Mouse (Mus musculus): Measurements from ENCODE around the gene Aldh1l1. TPM values are rescaled to one million over a fixed set of nuclear protein-coding genes. Genes with fewer than 3 reads are reported as not detected.

The Aldh1l1 gene
- polyA plus RNA-seq, 1 experiment from 2014 or later, result 38.6 TPM

- no peak for ATAC-seq (ENCODE audit: low read depth)
- 80% methylated on average over 19 of the region's 19 CpGs for WGBS
- Histone ChIP-seq H3K4me1 (replicated peaks) (peaks cover 10% of the 10 kb centered on the region; the same call in 1 of the 2 replicates), H3K27me3 (no peaks in the 10 kb centered on the region), H3K36me3 (no peaks in the 10 kb centered on the region), H3K4me2 (no peak overlapping the region), H3K4me3 (no peak overlapping the region), H3K9ac (no peak overlapping the region), H3K9me3 (no peaks in the 10 kb centered on the region), H3K27ac (replicated peaks) (no peak overlapping the region)
Observed at GRCm38 (mm10) chr6:90618821-90619636, 132.8 kb downstream of the Aldh1l1 start.

- no peaks in the 10 kb centered on the region for H3K36me3 ChIP-seq
- ATAC-seq (ENCODE audit: low read depth), result no peak
- no peaks in the 10 kb centered on the region for H3K9me3 ChIP-seq
- peaks cover 10% of the 10 kb centered on the region; the same call in 1 of the 2 replicates for H3K4me1 ChIP-seq (replicated peaks)
- no peaks in the 10 kb centered on the region for H3K27me3 ChIP-seq
- no peak overlapping the region for H3K4me2 ChIP-seq
- no peak overlapping the region for H3K9ac ChIP-seq
- no peak overlapping the region for H3K27ac ChIP-seq (replicated peaks)
- 79% methylated on average over 5 of the region's 5 CpGs for WGBS
- no peak overlapping the region for H3K4me3 ChIP-seq
Observed at GRCm38 (mm10) chr6:90619936-90620335, 133.7 kb downstream of the Aldh1l1 start.

DNA sequence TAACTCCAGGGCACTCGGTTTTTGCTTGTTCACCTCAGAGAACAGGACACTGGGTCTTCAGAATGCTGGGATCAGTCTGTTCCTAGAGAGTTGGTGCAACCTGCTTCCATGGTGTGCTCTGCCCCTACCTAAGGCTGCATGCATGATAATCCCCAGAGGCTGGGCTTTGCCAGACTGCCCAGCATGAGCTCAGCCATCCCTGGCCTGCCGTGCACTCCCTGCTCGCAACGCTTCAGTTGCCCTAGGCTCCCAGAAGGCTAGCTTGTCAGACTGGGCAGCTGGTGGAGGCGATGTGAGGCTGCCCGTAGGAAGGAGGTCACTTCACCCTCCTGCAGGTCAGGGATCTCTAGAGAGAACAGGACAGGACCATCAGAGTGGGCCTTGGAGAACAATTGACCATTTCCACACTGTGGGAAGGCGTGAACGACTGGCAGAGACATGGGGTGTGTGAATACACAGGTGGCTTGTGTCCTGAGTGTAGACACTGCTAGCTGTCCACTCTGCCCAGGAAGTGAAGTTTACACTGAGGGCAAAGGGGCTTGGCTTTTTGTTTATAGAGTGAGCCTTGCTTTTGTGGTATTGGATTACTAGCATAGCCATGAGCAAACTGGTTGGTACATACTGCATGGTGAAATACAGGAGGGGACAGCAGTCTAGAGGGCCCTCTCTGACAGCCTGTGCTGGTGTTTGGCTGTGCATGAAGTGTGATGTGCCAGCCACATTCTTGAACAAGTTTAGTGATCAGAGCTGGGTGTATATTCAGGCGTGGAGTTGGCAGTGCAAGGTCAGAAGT lies 134.8 kb downstream of the Aldh1l1 start:
- Histone ChIP-seq H3K9ac (no peak overlapping the region), H3K27me3 (no peaks in the 10 kb centered on the region), H3K27ac (replicated peaks) (no peak overlapping the region), H3K4me3 (no peak overlapping the region), H3K4me1 (replicated peaks) (peaks cover 10% of the 10 kb centered on the region; the same call in 1 of the 2 replicates), H3K4me2 (no peak overlapping the region), H3K9me3 (no peaks in the 10 kb centered on the region), H3K36me3 (no peaks in the 10 kb centered on the region)
- ATAC-seq (ENCODE audit: low read depth), result no peak
- 58% methylated on average over 9 of the region's 9 CpGs for WGBS

GRCm38 (mm10) chr6:90621584-90621890 lies 135.3 kb downstream of the Aldh1l1 start:
- Histone ChIP-seq H3K36me3 (no peaks in the 10 kb centered on the region), H3K27ac (replicated peaks) (no peak overlapping the region), H3K4me1 (replicated peaks) (peaks cover 10% of the 10 kb centered on the region; the same call in 1 of the 2 replicates), H3K4me3 (no peak overlapping the region), H3K4me2 (no peak overlapping the region), H3K27me3 (no peaks in the 10 kb centered on the region), H3K9ac (no peak overlapping the region), H3K9me3 (no peaks in the 10 kb centered on the region)
- 79% methylated on average over 6 of the region's 6 CpGs for WGBS
- ATAC-seq (ENCODE audit: low read depth), result no peak

DNA sequence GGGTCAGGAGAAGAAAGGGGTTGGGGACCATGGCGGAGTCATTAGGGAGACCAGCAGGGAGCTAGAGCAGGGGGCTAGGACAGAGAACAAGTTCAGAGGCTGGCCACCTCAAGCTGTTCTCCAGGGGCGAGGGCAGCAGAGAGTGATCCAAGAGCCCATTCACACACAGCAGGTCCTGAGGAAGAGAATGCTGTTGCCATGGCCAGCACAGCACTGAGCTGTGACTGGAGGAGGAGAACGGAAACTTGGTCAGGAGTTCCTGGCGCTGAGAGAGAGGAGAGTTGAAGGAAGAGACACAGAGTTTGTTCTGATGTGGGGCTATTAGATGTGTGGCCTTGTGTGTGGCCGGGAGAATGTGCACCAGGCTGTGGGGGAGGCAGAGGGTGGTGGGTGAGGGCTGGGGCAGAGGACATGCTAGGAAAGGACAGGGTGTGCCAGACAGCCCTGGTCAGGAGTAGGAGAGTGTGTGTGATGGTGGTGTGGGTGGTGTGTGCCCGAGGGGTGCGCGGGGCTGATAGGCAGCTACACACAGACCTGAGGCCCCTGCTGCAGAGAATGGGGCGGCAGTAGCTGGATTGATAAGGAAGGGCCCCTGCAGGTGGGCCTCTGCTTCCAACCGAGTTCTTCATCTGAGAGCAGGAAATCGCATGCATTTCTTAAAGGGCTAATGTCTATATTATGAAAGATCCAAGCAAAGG lies 136.7 kb downstream of the Aldh1l1 start:
- Histone ChIP-seq H3K4me2 (no peak overlapping the region), H3K27me3 (no peaks in the 10 kb centered on the region), H3K36me3 (no peaks in the 10 kb centered on the region), H3K27ac (replicated peaks) (no peak overlapping the region), H3K4me3 (no peak overlapping the region), H3K9me3 (no peaks in the 10 kb centered on the region), H3K9ac (no peak overlapping the region), H3K4me1 (replicated peaks) (peaks cover 10% of the 10 kb centered on the region; the same call in 1 of the 2 replicates)
- WGBS, result 48% methylated on average over 11 of the region's 11 CpGs
- no peak for ATAC-seq (ENCODE audit: low read depth)

DNA sequence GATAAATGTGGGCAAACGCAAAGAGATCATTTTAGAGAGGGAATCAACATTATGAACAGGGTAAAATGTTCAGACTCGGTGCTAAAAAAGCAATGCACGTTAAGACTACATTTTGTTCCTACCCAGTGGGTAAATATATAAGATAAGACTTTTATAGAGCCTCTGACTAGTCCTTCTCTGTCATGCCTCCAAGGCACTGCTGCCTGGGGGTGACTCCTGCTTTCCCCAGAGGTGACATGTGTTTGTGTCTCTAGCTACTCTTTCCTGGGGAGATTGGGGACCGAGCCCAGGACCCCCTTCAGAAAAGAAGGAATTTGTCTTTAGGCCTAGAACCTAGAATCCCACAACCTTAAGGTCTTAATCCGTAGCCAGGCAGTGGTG lies 137.2 kb downstream of the Aldh1l1 start:
- H3K27ac ChIP-seq (replicated peaks), result no peak overlapping the region
- 89% methylated on average over 5 of the region's 5 CpGs for WGBS
- H3K27me3 ChIP-seq, result no peaks in the 10 kb centered on the region
- H3K9me3 ChIP-seq, result no peaks in the 10 kb centered on the region
- no peaks in the 10 kb centered on the region for H3K36me3 ChIP-seq
- H3K4me2 ChIP-seq, result no peak overlapping the region
- peaks cover 10% of the 10 kb centered on the region; the same call in 1 of the 2 replicates for H3K4me1 ChIP-seq (replicated peaks)
- H3K9ac ChIP-seq, result no peak overlapping the region
- H3K4me3 ChIP-seq, result no peak overlapping the region
- no peak for ATAC-seq (ENCODE audit: low read depth)

- Histone ChIP-seq H3K4me1 (replicated peaks) (peaks cover 10% of the 10 kb centered on the region; the same call in 1 of the 2 replicates), H3K27me3 (no peaks in the 10 kb centered on the region), H3K9ac (no peak overlapping the region)
Observed at GRCm38 (mm10) chr6:90624184-90624583, 138.0 kb downstream of the Aldh1l1 start.

GRCm38 (mm10) chr6:90624733-90625132 lies 138.5 kb downstream of the Aldh1l1 start:
- no peak for ATAC-seq (ENCODE audit: low read depth)

More at GRCm38 (mm10) chr6:90624184-90624583, 138.0 kb downstream of the Aldh1l1 start:
- H3K27ac ChIP-seq (replicated peaks), result no peak overlapping the region
- no peaks in the 10 kb centered on the region for H3K9me3 ChIP-seq
- H3K4me2 ChIP-seq, result no peak overlapping the region
- WGBS, result 88% methylated on average over 6 of the region's 6 CpGs
- no peak overlapping the region for H3K4me3 ChIP-seq
- no peaks in the 10 kb centered on the region for H3K36me3 ChIP-seq
- ATAC-seq (ENCODE audit: low read depth), result no peak

DNA sequence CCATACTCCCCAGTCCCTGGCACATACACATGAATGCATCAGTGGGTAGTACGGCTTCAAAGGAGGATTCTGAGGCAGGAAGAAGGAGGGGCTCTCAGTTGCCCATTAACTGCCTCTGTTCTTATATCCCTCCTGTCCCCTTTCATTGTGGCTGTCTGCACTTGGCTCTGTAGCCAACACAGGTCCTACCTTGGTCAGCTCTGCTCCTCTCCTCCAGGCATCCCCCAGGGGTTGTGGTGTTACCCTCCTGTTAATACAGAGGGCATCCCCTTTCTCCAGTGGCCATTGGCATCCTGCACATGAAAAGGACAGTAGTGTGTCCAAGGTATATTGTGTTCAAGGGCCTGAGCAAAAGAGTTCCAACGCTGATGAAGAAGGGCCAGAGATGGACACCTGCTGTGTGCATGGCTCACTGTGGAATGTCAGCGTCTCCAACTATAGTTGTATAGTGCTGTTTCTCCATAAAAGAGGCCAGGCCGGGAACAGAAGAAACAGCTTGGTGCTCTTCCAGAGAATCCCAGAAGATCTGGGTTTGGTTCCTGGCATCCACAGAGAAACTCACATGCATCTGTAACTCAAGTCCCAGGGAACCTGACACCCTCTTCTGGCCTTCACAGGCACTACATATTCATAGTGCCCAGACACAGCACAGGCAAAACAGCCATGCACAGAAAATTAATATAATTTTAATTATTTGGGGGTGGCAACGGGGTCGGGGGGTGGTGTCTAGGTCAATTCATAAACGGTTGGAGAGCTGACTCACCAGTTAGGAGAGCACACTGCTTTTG lies 139.2 kb downstream of the Aldh1l1 start:
- ATAC-seq (ENCODE audit: low read depth), result no peak
- peaks cover 10% of the 10 kb centered on the region; the same call in 1 of the 2 replicates for H3K4me1 ChIP-seq (replicated peaks)
- no peaks in the 10 kb centered on the region for H3K9me3 ChIP-seq
- H3K36me3 ChIP-seq, result no peaks in the 10 kb centered on the region
- 72% methylated on average over 7 of the region's 7 CpGs for WGBS
- no peaks in the 10 kb centered on the region for H3K27me3 ChIP-seq
- no peak overlapping the region for H3K4me3 ChIP-seq
- H3K27ac ChIP-seq (replicated peaks), result no peak overlapping the region
- H3K9ac ChIP-seq, result no peak overlapping the region
- H3K4me2 ChIP-seq, result no peak overlapping the region

More at GRCm38 (mm10) chr6:90624733-90625132, 138.5 kb downstream of the Aldh1l1 start:
- WGBS, result 64% methylated on average over 11 of the region's 11 CpGs
- Histone ChIP-seq H3K4me1 (replicated peaks) (peaks cover 10% of the 10 kb centered on the region; the same call in 1 of the 2 replicates), H3K4me2 (no peak overlapping the region), H3K9ac (no peak overlapping the region), H3K27me3 (no peaks in the 10 kb centered on the region), H3K36me3 (no peaks in the 10 kb centered on the region), H3K27ac (replicated peaks) (no peak overlapping the region), H3K4me3 (no peak overlapping the region), H3K9me3 (no peaks in the 10 kb centered on the region)

DNA sequence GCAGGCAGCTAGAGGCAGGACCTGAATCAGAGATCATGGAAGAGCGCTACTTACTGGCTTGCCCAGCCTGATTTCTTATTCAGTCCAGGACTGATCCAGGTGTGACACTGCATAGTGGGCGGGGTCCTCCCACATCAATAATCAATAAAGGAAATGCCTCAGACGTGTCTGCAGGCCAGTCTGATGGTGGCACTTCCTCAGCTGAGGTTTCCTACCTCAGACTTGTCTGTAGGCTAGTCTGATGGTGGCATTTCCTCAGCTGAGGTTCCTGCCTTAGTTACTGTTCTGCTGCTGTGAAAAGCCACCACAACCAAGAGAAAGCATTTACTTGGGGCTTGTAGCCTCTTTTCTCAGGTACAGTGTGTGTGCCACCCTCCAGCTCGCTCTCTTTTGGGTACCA lies 141.3 kb downstream of the Aldh1l1 start:
- WGBS, result 92% methylated on average over 4 of the region's 4 CpGs
- no peaks in the 10 kb centered on the region for H3K27me3 ChIP-seq
- H3K27ac ChIP-seq (replicated peaks), result no peak overlapping the region
- no peak for ATAC-seq (ENCODE audit: low read depth)
- H3K4me2 ChIP-seq, result no peak overlapping the region
- no peaks in the 10 kb centered on the region for H3K36me3 ChIP-seq
- H3K9ac ChIP-seq, result no peak overlapping the region
- no peak overlapping the region for H3K4me3 ChIP-seq
- 0 out of 2 replicates have a peak, but pooled peaks cover 6% of the 10 kb centered on the region for H3K4me1 ChIP-seq (replicated peaks)
- no peaks in the 10 kb centered on the region for H3K9me3 ChIP-seq

GRCm38 (mm10) chr6:90629506-90629905 lies 143.3 kb downstream of the Aldh1l1 start:
- no peak overlapping the region for H3K9ac ChIP-seq
- no peak overlapping the region for H3K4me2 ChIP-seq
- no peak overlapping the region for H3K4me3 ChIP-seq
- H3K27ac ChIP-seq (replicated peaks), result no peak overlapping the region
- H3K9me3 ChIP-seq, result no peaks in the 10 kb centered on the region
- H3K36me3 ChIP-seq, result no peaks in the 10 kb centered on the region
- H3K4me1 ChIP-seq (replicated peaks), result no peaks in the 10 kb centered on the region
- H3K27me3 ChIP-seq, result no peaks in the 10 kb centered on the region
- no peak for ATAC-seq (ENCODE audit: low read depth)
- 87% methylated on average over 6 of the region's 6 CpGs for WGBS

Data from neural tube, embryonic 13.5 days (tissue).